Mouse (Mus musculus) naive thymus-derived CD4-positive, alpha-beta T cell, adult 2 months (primary cell): ENCODE measurements around the gene Crybb3.

Source experiments
- DNase-seq: peaks from one replicate; pipeline ENCODE4 v3.0.0-alpha.2; 2011; ENCODE audit warnings: low read depth

Gene Crybb3

DNA sequence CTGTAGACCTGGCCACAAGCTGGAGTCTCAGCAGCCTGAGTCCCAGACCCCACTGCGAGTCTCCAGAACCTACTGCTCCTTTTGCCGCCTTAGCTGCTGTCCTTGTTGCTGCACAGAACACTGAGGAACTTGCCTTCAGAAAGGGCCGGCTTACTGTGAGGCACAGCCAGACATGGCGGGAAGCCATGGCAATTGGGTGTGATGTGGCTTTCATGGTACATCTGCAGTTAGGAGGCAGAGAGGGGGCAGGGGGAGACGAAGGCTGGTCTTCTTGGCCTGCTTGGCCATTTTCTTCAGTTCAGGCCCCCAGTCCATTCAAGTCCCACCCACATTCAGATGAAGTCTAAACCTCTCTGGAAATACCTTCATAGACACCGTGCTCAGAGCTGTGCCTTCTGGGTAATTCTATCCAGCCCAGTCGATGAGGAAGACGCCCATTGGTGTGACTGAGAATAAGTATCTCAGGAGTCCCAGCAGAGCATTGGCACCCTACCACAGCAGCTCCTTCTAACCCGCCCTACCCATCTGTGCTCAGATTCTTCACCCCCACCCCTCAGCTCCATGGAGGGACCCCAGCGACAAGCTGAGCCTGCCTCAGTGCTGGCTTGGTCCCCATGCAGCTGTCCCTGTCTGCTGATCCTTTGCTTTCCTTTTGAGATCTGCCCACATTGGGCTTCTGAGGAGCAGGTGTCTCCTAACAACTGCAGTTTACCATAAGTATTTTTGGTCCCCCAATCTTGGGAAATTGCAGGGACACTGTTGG is 35.7 kb downstream of the Crybb3 start:
- no peak for DNase-seq

- no peak for DNase-seq
Observed at GRCm38 (mm10) chr5:113043531-113043930, 37.9 kb downstream of the Crybb3 start.

GRCm38 (mm10) chr5:113041567-113042071 is 39.8 kb downstream of the Crybb3 start:
- no peak for DNase-seq

GRCm38 (mm10) chr5:113040776-113041175 is 40.6 kb downstream of the Crybb3 start:
- no peak for DNase-seq

DNA sequence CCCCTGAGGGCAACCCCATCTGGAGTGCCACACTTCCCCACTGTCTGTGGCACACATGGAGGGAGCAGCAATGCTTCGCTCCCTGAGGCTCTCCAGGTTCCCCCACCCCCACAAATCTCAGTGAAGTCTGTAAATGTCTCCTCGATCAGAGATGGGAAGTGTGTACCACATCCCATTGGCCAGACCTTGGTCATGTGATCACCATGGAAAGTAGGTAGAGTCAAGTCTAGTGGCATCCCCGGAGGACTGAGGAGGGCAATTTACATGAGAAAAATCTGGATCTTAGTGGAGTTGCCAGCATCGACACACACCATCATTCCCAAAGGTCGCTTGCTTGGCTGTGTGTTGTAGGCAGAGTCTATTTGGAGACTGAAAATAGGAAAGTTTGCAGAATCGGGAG is 42.8 kb downstream of the Crybb3 start:
- DNase-seq = no peak

DNA sequence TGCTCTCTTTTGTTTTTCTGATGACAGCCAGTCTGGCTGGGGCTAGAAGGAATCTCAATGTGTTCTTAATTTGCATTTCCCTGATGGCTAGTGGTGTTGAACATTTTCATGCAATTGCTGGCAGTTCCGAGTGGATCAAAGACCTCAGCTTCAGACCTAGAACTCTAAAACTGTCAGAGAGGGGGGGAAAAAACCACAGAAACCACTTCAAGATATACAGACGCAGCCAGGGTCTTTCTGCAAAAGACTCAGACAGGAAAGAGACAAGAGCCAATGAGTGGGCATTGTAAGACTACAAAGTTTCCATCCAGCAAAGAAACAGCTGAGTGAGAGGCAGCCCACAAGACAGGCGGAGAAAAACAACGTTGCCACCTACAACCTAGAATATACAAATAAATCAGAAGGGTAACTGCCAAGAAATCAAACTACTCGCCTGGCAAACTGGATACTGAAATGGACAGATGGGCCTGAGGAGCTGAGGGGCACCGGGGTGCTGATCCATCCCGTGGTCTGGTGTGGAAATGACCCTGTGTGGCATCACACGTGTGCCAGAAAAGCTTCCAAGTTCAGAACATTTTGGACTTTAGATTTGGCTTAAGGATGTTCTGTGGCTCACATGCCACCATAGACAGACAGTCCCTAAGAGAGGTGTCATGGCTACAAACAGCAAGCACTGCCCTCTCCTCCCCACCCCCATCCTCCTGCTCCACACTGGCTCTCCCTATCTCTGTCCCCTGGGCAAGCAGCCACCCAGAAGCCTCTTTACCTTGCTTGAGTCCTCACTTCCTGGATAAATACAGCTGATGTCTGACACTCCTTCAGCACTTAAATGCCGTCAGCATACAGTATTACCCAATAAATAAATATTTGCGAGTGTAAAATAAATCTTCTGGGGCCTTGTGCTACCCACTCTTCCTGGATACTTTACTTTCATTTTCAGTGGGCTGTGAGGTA is 46.0 kb downstream of the Crybb3 start:
- DNase-seq = peak; percentile 73

- no peak for DNase-seq
Observed at GRCm38 (mm10) chr5:113031201-113031754, 50.1 kb downstream of the Crybb3 start.

DNA sequence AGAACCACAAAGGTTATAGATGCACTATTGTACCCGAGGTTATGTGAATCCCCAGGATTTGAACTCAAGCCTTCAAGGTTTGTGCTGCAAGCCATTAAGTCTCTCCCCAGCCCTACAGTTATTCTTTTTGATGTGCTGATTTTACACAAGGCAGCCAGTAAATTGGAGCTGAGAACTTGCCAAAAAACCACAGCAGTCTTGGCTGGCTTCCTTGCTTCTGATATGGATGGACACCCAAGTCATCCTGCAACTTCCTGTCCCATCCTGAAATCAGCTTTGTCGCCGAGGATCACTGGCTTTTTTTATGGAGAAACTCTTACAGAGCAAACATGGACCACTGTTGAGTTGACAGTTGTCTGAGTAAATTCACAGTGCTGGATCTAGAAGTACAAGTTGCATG is 51.3 kb downstream of the Crybb3 start:
- no peak for DNase-seq

- DNase-seq = no peak
Observed at GRCm38 (mm10) chr5:113026706-113027105, 54.7 kb downstream of the Crybb3 start.
